Mouse (Mus musculus) spleen, adult 18-20 months (tissue): ENCODE measurements at regions not wholly inside any gene's neighbourhood (a gene's known extent, or its start where the extent isn't known, plus 50 kb on each side); places are given as distances from the start of the nearest gene placed in this dataset.

Experiments
- DNase-seq, 2 experiments: peaks; one replicate each; pipeline ENCODE4 v3.0.0; 2022; ENCODE audit warnings: mixed read lengths in 2 of 2

GRCm38 (mm10) chr1:194878440-194878839, 60.2 kb upstream of the Cd34 start:
- no peak for DNase-seq

GRCm38 (mm10) chr1:194879324-194880233, 59.0 kb upstream of the Cd34 start:
- peak; percentile 80 to 91 for DNase-seq

- DNase-seq: no peak
Observed at GRCm38 (mm10) chr1:194881556-194882223, 56.9 kb upstream of the Cd34 start.

- no peak for DNase-seq
Observed at GRCm38 (mm10) chr1:194885071-194885686, 53.4 kb upstream of the Cd34 start.

- no peak for DNase-seq
Observed at GRCm38 (mm10) chr1:194885687-194886077, 52.9 kb upstream of the Cd34 start.
